Mouse (Mus musculus): ENCODE data around the gene Sult5a1. TPM values are rescaled to one million over a fixed set of nuclear protein-coding genes. Genes with fewer than 3 reads are reported as not detected.
A peak's percentile ranks its signal among the peaks of the same experiment; 100 is the strongest.
"Not testable (repeated sequence)": the region's sequence is repeated elsewhere in the genome, so short reads cannot be mapped to it uniquely, and the experiment has no call there.

The Sult5a1 gene
- 0.77 and 1.0 TPM in 2 replicates for polyA plus RNA-seq (2015; fragmentation: Nextera tagmentation; extraction: Ambion mirVana)

DNA sequence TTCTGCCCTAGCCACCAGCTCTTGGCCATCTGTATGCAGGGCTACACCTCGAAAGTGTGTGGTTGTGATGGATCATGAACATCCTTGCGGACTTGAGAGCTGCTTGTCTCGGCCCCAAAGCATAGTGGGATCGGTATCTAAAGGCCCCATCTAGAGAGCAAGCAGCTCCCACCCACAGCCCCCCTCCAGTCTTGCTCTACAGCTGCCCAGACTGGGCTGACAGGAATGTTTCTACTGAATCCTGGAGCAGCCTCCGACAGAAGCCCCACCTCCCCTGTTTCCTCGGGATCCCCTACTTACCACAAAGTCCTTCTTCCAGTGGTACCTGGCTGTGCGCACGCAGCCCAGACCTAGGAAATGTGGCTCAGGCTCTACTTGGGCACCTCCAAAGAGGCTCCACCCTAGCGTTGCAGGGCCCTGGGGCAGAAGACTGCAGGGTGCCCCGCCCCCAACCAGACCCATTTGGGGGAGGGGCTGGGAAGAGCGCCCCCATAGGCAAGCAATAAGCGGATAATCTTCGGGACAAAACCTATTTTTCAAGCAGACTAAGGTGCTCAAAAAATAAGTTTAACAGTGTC lies at the start of gene Sult5a1:
Sult5a1 (minus strand) TSS at position 428 of the 578 bp plus-strand sequence.
- Histone ChIP-seq H3K4me3 (replicated peaks) (no peak within 1 kb of the TSS), H3K27ac (no peak within 1 kb of the TSS), H3K9ac (replicated peaks) (no peak within 1 kb of the TSS), H3K9me3 (no peaks in the 10 kb centered on the region), H3K4me2 (replicated peaks) (0 out of 2 replicates have a peak within 1 kb of the TSS, but pooled peaks have one; percentile 6), H3K36me3 (no peaks in the 10 kb centered on the region), H3K4me1 (replicated peaks) (0 out of 2 replicates have a peak, but pooled peaks cover 6% of the 10 kb centered on the region), H3K27me3 (no peaks in the 10 kb centered on the region)
- no peak for ATAC-seq
- WGBS: 34% methylated on average over 13 of the region's 13 CpGs

DNA sequence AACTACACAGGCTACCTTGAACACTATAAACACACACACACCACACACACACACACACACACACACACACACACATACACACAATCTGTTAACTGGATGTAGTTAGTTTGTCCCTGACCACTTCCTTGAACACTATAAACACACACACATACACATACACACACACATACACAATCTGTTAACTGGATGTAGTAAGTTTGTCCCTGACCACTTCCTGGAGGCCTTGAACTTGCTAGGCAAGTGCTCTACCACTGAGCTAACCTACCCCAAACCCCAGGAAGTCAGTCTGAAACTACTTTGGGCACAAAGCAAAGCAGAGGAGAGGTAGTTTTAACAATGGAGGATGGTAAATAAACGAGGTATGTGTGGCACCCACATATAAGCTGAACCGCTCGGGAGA lies 45.5 kb upstream of the Sult5a1 start:
- no peak overlapping the region for H3K4me3 ChIP-seq (replicated peaks)
- no peak overlapping the region for H3K9ac ChIP-seq (replicated peaks)
- 90% methylated on average over 3 of the region's 3 CpGs for WGBS
- H3K4me2 ChIP-seq (replicated peaks): no peak overlapping the region
- H3K27me3 ChIP-seq: no peaks in the 10 kb centered on the region; the same call in 1 of the 2 replicates
- ATAC-seq: no peak
- peaks cover 46% of the 10 kb centered on the region for H3K36me3 ChIP-seq
- H3K4me1 ChIP-seq (replicated peaks): no peaks in the 10 kb centered on the region
- no peaks in the 10 kb centered on the region for H3K9me3 ChIP-seq
- no peak overlapping the region for H3K27ac ChIP-seq

DNA sequence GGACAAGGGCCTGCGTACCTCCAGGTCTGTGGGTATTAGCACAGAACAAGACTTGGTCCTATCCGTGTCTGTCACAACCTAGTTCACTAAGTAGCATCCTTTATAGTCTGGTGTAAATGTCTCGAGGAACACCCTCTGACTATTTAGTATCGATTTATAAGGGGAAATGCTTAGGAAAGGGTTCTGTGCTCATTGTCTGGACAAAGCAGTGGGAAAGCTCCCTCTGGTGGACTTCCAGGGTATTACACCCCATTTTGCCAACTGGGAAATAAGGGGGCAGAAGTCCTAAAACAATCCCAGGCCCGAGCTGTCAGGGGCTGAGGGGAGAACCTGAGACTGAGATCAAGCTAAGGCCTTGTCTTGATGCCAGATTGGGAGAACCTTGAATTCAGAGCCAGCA lies 44.2 kb upstream of the Sult5a1 start:
- peak; percentile 60 for ATAC-seq
- Histone ChIP-seq H3K27ac (no peak overlapping the region), H3K9me3 (no peaks in the 10 kb centered on the region), H3K4me2 (replicated peaks) (no peak overlapping the region), H3K4me1 (replicated peaks) (no peaks in the 10 kb centered on the region), H3K4me3 (replicated peaks) (no peak overlapping the region), H3K9ac (replicated peaks) (no peak overlapping the region), H3K27me3 (no peaks in the 10 kb centered on the region; the same call in 1 of the 2 replicates), H3K36me3 (peaks cover 33% of the 10 kb centered on the region)
- WGBS: 27% methylated on average over 5 of the region's 5 CpGs

GRCm38 (mm10) chr8:123199864-123200263 lies 41.7 kb upstream of the Sult5a1 start:
- H3K4me1 ChIP-seq (replicated peaks): no peaks in the 10 kb centered on the region
- H3K36me3 ChIP-seq: peaks cover 12% of the 10 kb centered on the region
- no peaks in the 10 kb centered on the region; the same call in 1 of the 2 replicates for H3K27me3 ChIP-seq
- H3K4me3 ChIP-seq (replicated peaks): no peak overlapping the region
- no peak overlapping the region for H3K27ac ChIP-seq
- no peak for ATAC-seq
- no peak overlapping the region for H3K9ac ChIP-seq (replicated peaks)
- WGBS: 75% methylated on average over 14 of the region's 14 CpGs
- no peak overlapping the region for H3K4me2 ChIP-seq (replicated peaks)
- H3K9me3 ChIP-seq: no peaks in the 10 kb centered on the region

- H3K9ac ChIP-seq (replicated peaks); H3K4me2 ChIP-seq (replicated peaks); H3K36me3 ChIP-seq; H3K4me3 ChIP-seq (replicated peaks); H3K27me3 ChIP-seq; H3K4me1 ChIP-seq (replicated peaks); H3K27ac ChIP-seq; H3K9me3 ChIP-seq; ATAC-seq: not testable (repeated sequence)
- 78% methylated on average over 5 of the region's 5 CpGs for WGBS
These were observed 38.9 kb upstream of the Sult5a1 start for GRCm38 (mm10) chr8:123197016-123197415.

GRCm38 (mm10) chr8:123193771-123194170 lies 35.7 kb upstream of the Sult5a1 start:
- ATAC-seq: no peak
- H3K9ac ChIP-seq (replicated peaks): no peak overlapping the region
- H3K9me3 ChIP-seq: no peaks in the 10 kb centered on the region
- H3K36me3 ChIP-seq: no peaks in the 10 kb centered on the region
- no peaks in the 10 kb centered on the region; the same call in 1 of the 2 replicates for H3K4me1 ChIP-seq (replicated peaks)
- no peak overlapping the region for H3K4me2 ChIP-seq (replicated peaks)
- H3K27me3 ChIP-seq: no peaks in the 10 kb centered on the region
- 88% methylated on average over 9 of the region's 9 CpGs for WGBS
- H3K4me3 ChIP-seq (replicated peaks): no peak overlapping the region
- H3K27ac ChIP-seq: no peak overlapping the region

DNA sequence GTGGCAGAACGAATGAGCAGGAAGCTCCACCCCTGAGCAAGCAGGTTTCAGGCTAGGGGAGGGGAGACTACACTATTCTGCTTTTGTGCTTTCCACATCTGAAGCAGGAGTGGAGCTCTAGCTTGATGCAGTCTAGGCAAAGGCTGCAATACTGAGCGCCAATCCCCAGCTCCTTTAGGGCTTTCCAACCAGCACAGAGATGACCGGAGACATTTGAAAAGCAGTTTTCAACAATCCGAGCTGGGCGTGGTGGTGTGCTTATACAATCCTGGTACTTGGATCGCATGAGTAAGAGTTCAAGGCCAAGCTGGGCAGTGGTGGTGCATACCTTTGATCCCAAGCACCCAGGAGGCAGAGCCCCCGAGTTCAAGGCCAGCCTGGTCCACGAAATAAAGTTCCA lies 33.8 kb upstream of the Sult5a1 start:
- Histone ChIP-seq H3K36me3 (no peaks in the 10 kb centered on the region), H3K9me3 (no peaks in the 10 kb centered on the region), H3K4me2 (replicated peaks) (no peak overlapping the region), H3K9ac (replicated peaks) (no peak overlapping the region), H3K27me3 (no peaks in the 10 kb centered on the region), H3K27ac (no peak overlapping the region), H3K4me1 (replicated peaks) (no peaks in the 10 kb centered on the region; the same call in 1 of the 2 replicates), H3K4me3 (replicated peaks) (no peak overlapping the region)
- 66% methylated on average over 7 of the region's 8 CpGs for WGBS
- ATAC-seq: no peak

DNA sequence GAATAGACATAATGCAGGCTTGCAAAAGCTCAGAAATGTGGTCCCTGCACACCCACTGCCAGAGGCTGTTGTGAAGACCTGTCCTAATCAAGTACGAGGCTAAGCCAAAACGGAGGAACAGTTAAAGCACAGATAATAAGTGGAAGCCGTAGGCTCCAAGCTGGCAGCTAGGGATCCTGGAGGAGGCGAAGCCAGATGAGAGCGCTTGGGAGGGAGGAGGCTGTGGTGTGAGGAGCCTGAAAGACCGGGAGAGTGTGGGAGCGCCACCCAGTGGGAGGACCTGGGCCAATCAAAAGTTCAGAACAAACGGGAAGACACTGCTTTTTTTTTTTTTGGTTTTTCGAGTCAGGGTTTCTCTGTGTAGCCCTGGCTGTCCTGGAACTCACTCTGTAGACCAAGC lies 32.6 kb upstream of the Sult5a1 start:
- Histone ChIP-seq H3K4me3 (replicated peaks) (no peak overlapping the region), H3K9ac (replicated peaks) (no peak overlapping the region), H3K9me3 (no peaks in the 10 kb centered on the region), H3K4me1 (replicated peaks) (no peaks in the 10 kb centered on the region; the same call in 1 of the 2 replicates), H3K27me3 (no peaks in the 10 kb centered on the region), H3K36me3 (no peaks in the 10 kb centered on the region), H3K27ac (no peak overlapping the region), H3K4me2 (replicated peaks) (no peak overlapping the region; the same call in 1 of the 2 replicates)
- WGBS: 3% methylated on average over 9 of the region's 9 CpGs
- no peak for ATAC-seq

DNA sequence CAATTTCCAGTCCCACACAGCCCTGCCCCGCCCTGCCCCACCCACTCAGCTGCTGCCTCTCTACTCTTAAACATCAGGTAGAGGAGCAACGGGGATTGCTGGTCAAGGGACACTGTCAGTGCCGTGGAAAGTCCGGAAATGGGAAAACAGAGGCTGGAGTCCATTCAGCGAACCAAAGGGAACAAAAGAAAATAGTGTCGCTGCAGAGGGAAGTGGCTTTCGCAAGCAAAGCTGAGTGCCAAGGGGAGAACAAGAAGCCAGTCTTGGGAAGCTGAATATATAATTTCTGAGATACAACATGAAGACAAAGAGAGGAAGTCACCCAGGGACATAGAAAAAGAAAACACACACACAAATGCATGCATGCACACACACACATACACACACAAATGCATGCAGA lies 30.7 kb upstream of the Sult5a1 start:
- Histone ChIP-seq H3K9me3 (no peaks in the 10 kb centered on the region), H3K27me3 (no peaks in the 10 kb centered on the region), H3K27ac (no peak overlapping the region), H3K4me1 (replicated peaks) (no peaks in the 10 kb centered on the region; the same call in 1 of the 2 replicates), H3K4me3 (replicated peaks) (no peak overlapping the region), H3K9ac (replicated peaks) (no peak overlapping the region), H3K36me3 (no peaks in the 10 kb centered on the region), H3K4me2 (replicated peaks) (no peak overlapping the region)
- 83% methylated on average over 7 of the region's 7 CpGs for WGBS
- no peak for ATAC-seq

DNA sequence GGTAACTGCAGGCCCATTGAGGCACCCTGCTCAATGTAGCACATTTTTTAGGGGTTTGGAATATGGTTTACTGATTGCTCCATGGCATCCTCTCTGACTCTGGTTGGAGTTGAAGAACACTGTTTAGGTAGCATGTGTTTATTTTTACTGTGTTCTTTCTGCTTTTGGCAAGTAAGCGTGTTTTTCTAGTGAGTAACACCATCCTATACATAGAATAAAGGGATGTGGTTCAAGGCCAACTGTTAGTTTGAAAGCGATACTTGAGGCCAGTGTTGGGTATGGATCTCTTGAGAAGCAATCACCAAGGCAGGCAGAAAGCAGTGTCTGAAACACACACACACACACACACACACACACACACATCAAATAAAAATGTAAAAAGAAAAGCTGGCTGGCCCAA lies 29.9 kb upstream of the Sult5a1 start:
- ATAC-seq: no peak
- WGBS: 90% methylated on average over 2 of the region's 2 CpGs
- no peak overlapping the region for H3K27ac ChIP-seq

DNA sequence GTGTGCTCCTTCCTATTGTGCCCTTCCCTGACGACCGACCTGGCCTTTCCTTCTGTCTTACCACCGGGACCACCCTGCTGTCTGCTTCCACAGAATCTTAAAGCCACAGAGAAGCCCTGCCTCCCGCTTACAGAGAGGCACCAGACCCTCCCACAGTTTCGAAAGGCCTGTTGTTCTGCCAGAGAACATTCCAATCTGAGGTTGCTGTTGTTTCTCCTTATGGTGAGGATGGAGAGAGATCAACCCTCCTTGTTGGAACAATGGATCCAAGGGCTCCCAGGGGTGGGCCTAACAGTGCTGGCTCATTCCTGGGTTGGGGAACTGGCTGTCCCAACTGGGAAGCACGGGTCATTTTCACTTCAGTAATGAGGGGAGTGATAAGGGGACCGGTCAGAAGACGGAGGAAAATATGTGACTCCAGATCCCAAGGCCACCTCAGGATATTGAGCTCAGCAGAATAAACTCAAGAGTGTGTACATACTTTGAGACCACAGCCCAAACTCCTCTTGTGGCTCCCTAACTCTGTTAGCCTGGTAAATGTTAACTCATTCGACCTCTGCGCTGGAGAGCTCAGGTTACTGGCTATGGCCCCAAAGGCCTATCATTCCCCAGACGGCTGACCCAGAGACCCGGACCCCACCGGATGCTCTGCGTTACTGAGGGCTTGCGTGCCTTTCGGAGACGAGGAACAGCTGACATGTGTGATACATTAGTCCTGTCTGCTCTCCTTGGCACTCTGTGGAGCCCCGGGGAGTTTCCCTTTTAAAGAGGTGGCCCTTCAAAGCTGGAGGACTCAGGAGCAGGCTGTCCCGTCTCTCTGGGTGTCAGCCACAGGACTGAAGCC lies 27.7 kb upstream of the Sult5a1 start, which contains the start of gene Dpep1:
Dpep1 (plus strand) TSS at position 677 of the 844 bp plus-strand sequence.
- no peak within 1 kb of the TSS for H3K9ac ChIP-seq (replicated peaks)
- no peaks in the 10 kb centered on the region for H3K27me3 ChIP-seq
- 57% methylated on average over 19 of the region's 19 CpGs for WGBS
- H3K4me3 ChIP-seq (replicated peaks): no peak within 1 kb of the TSS
- ATAC-seq: no peak
- no peak within 1 kb of the TSS for H3K4me2 ChIP-seq (replicated peaks)
- no peaks in the 10 kb centered on the region for H3K9me3 ChIP-seq
- H3K4me1 ChIP-seq (replicated peaks): no peaks in the 10 kb centered on the region; the same call in 1 of the 2 replicates
- H3K36me3 ChIP-seq: no peaks in the 10 kb centered on the region
- no peak within 1 kb of the TSS for H3K27ac ChIP-seq

More for the DNA sequence above, 29.9 kb upstream of the Sult5a1 start:
- Histone ChIP-seq H3K9ac (replicated peaks) (no peak overlapping the region), H3K4me2 (replicated peaks) (no peak overlapping the region), H3K4me1 (replicated peaks) (no peaks in the 10 kb centered on the region; the same call in 1 of the 2 replicates), H3K27me3 (no peaks in the 10 kb centered on the region), H3K9me3 (no peaks in the 10 kb centered on the region), H3K4me3 (replicated peaks) (no peak overlapping the region), H3K36me3 (no peaks in the 10 kb centered on the region)

DNA sequence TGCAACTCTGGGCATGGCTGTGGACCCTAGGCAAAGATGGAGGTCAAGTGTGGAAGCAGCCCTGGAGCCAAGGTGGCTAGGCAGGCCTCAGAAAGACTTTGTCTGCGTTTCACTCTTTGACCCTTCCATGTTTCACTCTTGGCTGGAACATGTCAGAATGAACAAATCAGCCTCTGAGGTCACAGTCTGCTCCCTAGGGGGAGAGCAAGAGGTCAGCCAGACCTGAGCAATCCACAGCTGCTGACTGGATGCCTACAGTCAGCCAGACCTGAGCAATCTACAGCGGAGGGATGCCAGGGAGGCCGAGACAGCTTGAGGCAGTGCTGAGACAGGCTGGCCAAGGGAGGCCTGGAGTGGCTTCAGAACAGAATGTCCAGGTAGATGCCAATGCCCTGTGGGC lies 23.3 kb upstream of the Sult5a1 start:
- H3K9ac ChIP-seq (replicated peaks): no peak overlapping the region
- WGBS: 71% methylated on average over 3 of the region's 3 CpGs
- H3K4me2 ChIP-seq (replicated peaks): no peak overlapping the region
- no peaks in the 10 kb centered on the region for H3K4me1 ChIP-seq (replicated peaks)
- no peak overlapping the region for H3K4me3 ChIP-seq (replicated peaks)
- no peaks in the 10 kb centered on the region for H3K36me3 ChIP-seq
- H3K27me3 ChIP-seq: no peaks in the 10 kb centered on the region
- peaks cover 22% of the 10 kb centered on the region for H3K9me3 ChIP-seq
- no peak for ATAC-seq
- no peak overlapping the region for H3K27ac ChIP-seq
